Mouse (Mus musculus) layer of hippocampus, adult 2 months (tissue): ENCODE results near the gene Efna4. TPM values are rescaled to one million over a fixed set of nuclear protein-coding genes. Genes with fewer than 3 reads are reported as not detected.

Experiments used
- DNase-seq, 2 experiments: peaks; one replicate each; pipeline ENCODE4 v3.0.0; 2022; ENCODE audit warnings: low spot score in 2 of 2
- H3K27ac ChIP-seq: fragments of 200-600 bp; 2 replicates; pipeline ENCODE4 v1.8.1; 2022
- H3K4me3 ChIP-seq: fragments of 200-600 bp; 2 replicates; pipeline ENCODE4 v1.8.1; 2022; ENCODE audit warnings: mild to moderate bottlenecking
- CTCF ChIP-seq: fragments of 200-600 bp; conservative IDR thresholded peaks from 2 replicates; pipeline ENCODE4 v1.8.1; 2022; ENCODE audit warnings: antibody characterized with exemption, mild to moderate bottlenecking, moderate library complexity
- total RNA-seq, 2 experiments: library from RNA; stranded (reverse); gene quantifications; 2 replicates each; pipeline ENCODE4 v1.2.3; 2021

Gene Efna4
- total RNA-seq, 2 experiments from 2014 or later, result 0.61 to 0.96 TPM

- Histone ChIP-seq H3K4me3 (no peak overlapping the region), H3K27ac (no peak overlapping the region)
- no peak for DNase-seq
- TF ChIP-seq CTCF, result no peak
Observed at GRCm38 (mm10) chr3:89287286-89287685, 50.5 kb downstream of the Efna4 start.

- TF ChIP-seq CTCF, result no peak
- no peak for DNase-seq
- H3K4me3 ChIP-seq, result no peak overlapping the region
Observed at GRCm38 (mm10) chr3:89285526-89285925, 52.3 kb downstream of the Efna4 start.

GRCm38 (mm10) chr3:89284261-89284660 is 53.6 kb downstream of the Efna4 start:
- Histone ChIP-seq H3K4me3 (no peak overlapping the region), H3K27ac (no peak overlapping the region)
- no peak for TF ChIP-seq CTCF
- no peak for DNase-seq

More at GRCm38 (mm10) chr3:89285526-89285925, 52.3 kb downstream of the Efna4 start:
- H3K27ac ChIP-seq, result no peak overlapping the region

Other genes starting within 250 kb of the Efna4 start
- gene Rusc1, start 244.7 kb downstream of the Efna4 start, total RNA-seq, result 100 to 1,000 TPM; 136 to 139 TPM
- gene Gm43738, start 236.9 kb downstream of the Efna4 start, total RNA-seq, result under 1 TPM in 1 of 2 experiments, not detected in 1; 0.18 TPM
- 10 to 100 TPM; 72.5 to 78.4 TPM for gene Fdps, start 236.1 kb downstream of the Efna4 start, total RNA-seq
- gene Pklr, start 201.9 kb downstream of the Efna4 start, total RNA-seq, result not detected
- gene Hcn3, start 177.8 kb downstream of the Efna4 start, total RNA-seq, result 10 to 100 TPM; 10.2 to 13.3 TPM
- gene Clk2, start 173.2 kb downstream of the Efna4 start, total RNA-seq, result 10 to 100 TPM; 47.8 to 56.1 TPM
- gene Scamp3, start 160.6 kb downstream of the Efna4 start, total RNA-seq, result 10 to 100 TPM; 67.1 to 69.0 TPM
- 10 to 100 TPM; 61.6 to 61.7 TPM for gene Fam189b, start 154.9 kb downstream of the Efna4 start, total RNA-seq
- 10 to 100 TPM; 55.7 to 67.9 TPM for gene Gba, start 135.1 kb downstream of the Efna4 start, total RNA-seq
- gene Thbs3, start 122.8 kb downstream of the Efna4 start, total RNA-seq, result 10 to 100 TPM; 42.6 to 43.8 TPM
- 100 to 1,000 TPM; 100 to 102 TPM for gene Mtx1, start 110.9 kb downstream of the Efna4 start, total RNA-seq
- gene Muc1, start 109.0 kb downstream of the Efna4 start, total RNA-seq, result 1 to 10 TPM in 1 of 2 experiments, under 1 TPM in 1; 0.31 to 1.3 TPM
- 10 to 100 TPM; 75.8 to 80.5 TPM for gene Krtcap2, start 92.1 kb downstream of the Efna4 start, total RNA-seq
- 10 to 100 TPM; 89.1 to 92.8 TPM for gene Trim46, start 91.7 kb downstream of the Efna4 start, total RNA-seq
- 10 to 100 TPM; 51.2 to 61.0 TPM for gene Dpm3, start 78.7 kb downstream of the Efna4 start, total RNA-seq
- 10 to 100 TPM; 46.3 to 58.9 TPM for gene Slc50a1, start 67.5 kb downstream of the Efna4 start, total RNA-seq
- gene Efna1, start 56.9 kb downstream of the Efna4 start, total RNA-seq, result 1 to 10 TPM; 7.6 to 7.9 TPM
- gene Efna3, start 15.1 kb downstream of the Efna4 start, total RNA-seq, result 10 to 100 TPM; 65.5 to 76.3 TPM
- gene Adam15, start 12.0 kb upstream of the Efna4 start, total RNA-seq, result 100 to 1,000 TPM; 122 to 127 TPM
- under 1 TPM; 0.29 to 0.77 TPM for gene Dcst2, start 23.9 kb upstream of the Efna4 start, total RNA-seq
- not detected for gene Dcst1, start 27.2 kb upstream of the Efna4 start, total RNA-seq
- gene Zbtb7b, start 56.7 kb upstream of the Efna4 start, total RNA-seq, result 10 to 100 TPM; 11.3 to 13.4 TPM
- gene Lenep, start 64.8 kb upstream of the Efna4 start, total RNA-seq, result 1 to 10 TPM; 5.8 to 7.1 TPM
- gene Flad1, start 73.8 kb upstream of the Efna4 start, total RNA-seq, result 10 to 100 TPM; 37.2 to 39.8 TPM
- 1 to 10 TPM; 1.4 to 2.7 TPM for gene Cks1b, start 80.4 kb upstream of the Efna4 start, total RNA-seq
- 10 to 100 TPM; 12.2 to 14.3 TPM for gene Shc1, start 80.4 kb upstream of the Efna4 start, total RNA-seq
- 10 to 100 TPM; 55.5 to 61.9 TPM for gene Pygo2, start 92.2 kb upstream of the Efna4 start, total RNA-seq
- gene Pbxip1, start 98.7 kb upstream of the Efna4 start, total RNA-seq, result 10 to 100 TPM; 38.9 to 41.8 TPM
- gene Pmvk, start 116.5 kb upstream of the Efna4 start, total RNA-seq, result 10 to 100 TPM; 30.1 to 30.3 TPM
- gene Kcnn3, start 182.1 kb upstream of the Efna4 start, total RNA-seq, result 10 to 100 TPM; 25.6 to 29.1 TPM